Mouse (Mus musculus): ENCODE measurements around the gene Zfp296.

GRCm38 (mm10) chr7:19534676-19535075 lies 42.4 kb upstream of the Zfp296 start:
- TF ChIP-seq CTCF (conservative IDR thresholded peaks at IDR 0.05; ENCODE audit: low read length) = no peak
- TF ChIP-seq NANOG (IDR thresholded peaks at IDR 0.05; ENCODE audit: borderline replicate concordance, low read length) = no peak

All from E14TG2a.4 (cell line).